Mouse (Mus musculus): ENCODE results near the gene Olfr92. TPM values are rescaled to one million over a fixed set of nuclear protein-coding genes. Genes with fewer than 3 reads are reported as not detected.
"Not testable (repeated sequence)": the region's sequence is repeated elsewhere in the genome, so short reads cannot be mapped to it uniquely, and the experiment has no call there.

Olfr92 gene
- polyA plus RNA-seq (2015; fragmentation: Nextera tagmentation; extraction: Ambion mirVana): not detected in 2 replicates

GRCm38 (mm10) chr17:37119988-37120387 is at the start of gene Olfr92:
Gene Olfr92, minus strand, starts transcription at chr17:37120088.
- whole genome bisulfite sequencing: 83% methylated on average over 2 of the region's 2 CpGs
- ATAC-seq: no peak
- TF ChIP-seq CTCF (IDR thresholded peaks at IDR 0.05; ENCODE audit: low read depth): no peak
- H3K27me3 ChIP-seq (replicated peaks; ENCODE audit: control insufficient read depth, insufficient read depth, low read length): no peaks in the 10 kb centered on the region
- H3K9ac ChIP-seq (ENCODE audit: low read depth, low read length): no peak within 1 kb of the TSS
- H3K36me3 ChIP-seq (ENCODE audit: control insufficient read depth, insufficient read depth): no peaks in the 10 kb centered on the region
- no peaks in the 10 kb centered on the region for H3K9me3 ChIP-seq (ENCODE audit: control insufficient read depth)
- no peak within 1 kb of the TSS for H3K4me2 ChIP-seq (replicated peaks; ENCODE audit: low read depth)
- no peaks in the 10 kb centered on the region for H3K4me1 ChIP-seq (replicated peaks; ENCODE audit: control insufficient read depth, insufficient read depth, low read length)
- H3K4me3 ChIP-seq (ENCODE audit: low read depth, low read length): no peak within 1 kb of the TSS
- no peak within 1 kb of the TSS for H3K27ac ChIP-seq (ENCODE audit: low read depth, low read length)

- Histone ChIP-seq H3K36me3 (ENCODE audit: control insufficient read depth, insufficient read depth) (no peaks in the 10 kb centered on the region), H3K9me3 (ENCODE audit: control insufficient read depth) (no peaks in the 10 kb centered on the region), H3K9ac (ENCODE audit: low read depth, low read length) (no peak within 1 kb of the TSS), H3K4me1 (replicated peaks; ENCODE audit: control insufficient read depth, insufficient read depth, low read length) (no peaks in the 10 kb centered on the region), H3K4me3 (ENCODE audit: low read depth, low read length) (no peak within 1 kb of the TSS), H3K27me3 (replicated peaks; ENCODE audit: control insufficient read depth, insufficient read depth, low read length) (no peaks in the 10 kb centered on the region), H3K4me2 (replicated peaks; ENCODE audit: low read depth) (no peak within 1 kb of the TSS), H3K27ac (ENCODE audit: low read depth, low read length) (no peak within 1 kb of the TSS)
- no peak for ATAC-seq
- TF ChIP-seq CTCF (IDR thresholded peaks at IDR 0.05; ENCODE audit: low read depth): no peak
Observed at GRCm38 (mm10) chr17:37161394-37161793, 41.5 kb upstream of the Olfr92 start, which contains the start of gene Olfr93. Gene Olfr93, minus strand, starts transcription at chr17:37161494.

- not testable (repeated sequence) for H3K9ac ChIP-seq (ENCODE audit: low read depth, low read length); H3K27me3 ChIP-seq (replicated peaks; ENCODE audit: control insufficient read depth, insufficient read depth, low read length); H3K36me3 ChIP-seq (ENCODE audit: control insufficient read depth, insufficient read depth); ATAC-seq; H3K4me3 ChIP-seq (ENCODE audit: low read depth, low read length); H3K9me3 ChIP-seq (ENCODE audit: control insufficient read depth); H3K27ac ChIP-seq (ENCODE audit: low read depth, low read length); H3K4me1 ChIP-seq (replicated peaks; ENCODE audit: control insufficient read depth, insufficient read depth, low read length); H3K4me2 ChIP-seq (replicated peaks; ENCODE audit: low read depth)
- 61% methylated on average over 4 of the region's 4 CpGs for WGBS
Observed at GRCm38 (mm10) chr17:37131366-37131765, 11.5 kb upstream of the Olfr92 start.

- ATAC-seq: no peak
- no peak within 1 kb of the TSS for H3K4me3 ChIP-seq (ENCODE audit: low read depth, low read length)
- WGBS: 83% methylated on average over 1 of the region's 1 CpGs
Observed at GRCm38 (mm10) chr17:37098178-37098577, 21.7 kb downstream of the Olfr92 start, which contains the start of gene Olfr91. Gene Olfr91, minus strand, starts transcription at chr17:37098278.

GRCm38 (mm10) chr17:37093289-37093688 is 26.6 kb downstream of the Olfr92 start:
- no peak overlapping the region for H3K9ac ChIP-seq (ENCODE audit: low read depth, low read length)
- no peak overlapping the region for H3K4me3 ChIP-seq (ENCODE audit: low read depth, low read length)
- TF ChIP-seq CTCF (IDR thresholded peaks at IDR 0.05; ENCODE audit: low read depth): no peak
- ATAC-seq: no peak
- no peaks in the 10 kb centered on the region for H3K9me3 ChIP-seq (ENCODE audit: control insufficient read depth)
- H3K27ac ChIP-seq (ENCODE audit: low read depth, low read length): no peak overlapping the region
- H3K36me3 ChIP-seq (ENCODE audit: control insufficient read depth, insufficient read depth): no peaks in the 10 kb centered on the region
- 83% methylated on average over 5 of the region's 5 CpGs for WGBS
- no peak overlapping the region for H3K4me2 ChIP-seq (replicated peaks; ENCODE audit: low read depth)
- H3K4me1 ChIP-seq (replicated peaks; ENCODE audit: control insufficient read depth, insufficient read depth, low read length): no peaks in the 10 kb centered on the region
- H3K27me3 ChIP-seq (replicated peaks; ENCODE audit: control insufficient read depth, insufficient read depth, low read length): no peaks in the 10 kb centered on the region

More at GRCm38 (mm10) chr17:37098178-37098577, 21.7 kb downstream of the Olfr92 start, which contains the start of gene Olfr91:
- Histone ChIP-seq H3K27ac (ENCODE audit: low read depth, low read length) (no peak within 1 kb of the TSS), H3K36me3 (ENCODE audit: control insufficient read depth, insufficient read depth) (no peaks in the 10 kb centered on the region), H3K4me1 (replicated peaks; ENCODE audit: control insufficient read depth, insufficient read depth, low read length) (no peaks in the 10 kb centered on the region), H3K27me3 (replicated peaks; ENCODE audit: control insufficient read depth, insufficient read depth, low read length) (no peaks in the 10 kb centered on the region), H3K4me2 (replicated peaks; ENCODE audit: low read depth) (no peak within 1 kb of the TSS), H3K9ac (ENCODE audit: low read depth, low read length) (no peak within 1 kb of the TSS), H3K9me3 (ENCODE audit: control insufficient read depth) (no peaks in the 10 kb centered on the region)
- TF ChIP-seq CTCF (IDR thresholded peaks at IDR 0.05; ENCODE audit: low read depth): no peak

GRCm38 (mm10) chr17:37092198-37092597 is 27.7 kb downstream of the Olfr92 start:
- Histone ChIP-seq H3K4me1 (replicated peaks; ENCODE audit: control insufficient read depth, insufficient read depth, low read length) (no peaks in the 10 kb centered on the region), H3K27ac (ENCODE audit: low read depth, low read length) (no peak overlapping the region), H3K9me3 (ENCODE audit: control insufficient read depth) (no peaks in the 10 kb centered on the region), H3K9ac (ENCODE audit: low read depth, low read length) (no peak overlapping the region), H3K4me2 (replicated peaks; ENCODE audit: low read depth) (no peak overlapping the region), H3K27me3 (replicated peaks; ENCODE audit: control insufficient read depth, insufficient read depth, low read length) (no peaks in the 10 kb centered on the region), H3K4me3 (ENCODE audit: low read depth, low read length) (no peak overlapping the region), H3K36me3 (ENCODE audit: control insufficient read depth, insufficient read depth) (no peaks in the 10 kb centered on the region)
- ATAC-seq: no peak
- no peak for TF ChIP-seq CTCF (IDR thresholded peaks at IDR 0.05; ENCODE audit: low read depth)
- 69% methylated on average over 1 of the region's 1 CpGs for WGBS

GRCm38 (mm10) chr17:37088399-37088798 is 31.5 kb downstream of the Olfr92 start, which contains the start of gene Olfr90:
Gene Olfr90, minus strand, starts transcription at chr17:37088499.
- Histone ChIP-seq H3K36me3 (ENCODE audit: control insufficient read depth, insufficient read depth) (no peaks in the 10 kb centered on the region), H3K9ac (ENCODE audit: low read depth, low read length) (no peak within 1 kb of the TSS), H3K4me1 (replicated peaks; ENCODE audit: control insufficient read depth, insufficient read depth, low read length) (no peaks in the 10 kb centered on the region), H3K4me2 (replicated peaks; ENCODE audit: low read depth) (no peak within 1 kb of the TSS), H3K27me3 (replicated peaks; ENCODE audit: control insufficient read depth, insufficient read depth, low read length) (no peaks in the 10 kb centered on the region), H3K27ac (ENCODE audit: low read depth, low read length) (no peak within 1 kb of the TSS), H3K9me3 (ENCODE audit: control insufficient read depth) (no peaks in the 10 kb centered on the region), H3K4me3 (ENCODE audit: low read depth, low read length) (no peak within 1 kb of the TSS)
- TF ChIP-seq CTCF (IDR thresholded peaks at IDR 0.05; ENCODE audit: low read depth): no peak
- no peak for ATAC-seq

Measured in intestine, postnatal 0 days (tissue).